Mouse (Mus musculus) lung, embryonic 14.5 days (tissue): ENCODE results near the gene Arhgef12. TPM values are rescaled to one million over a fixed set of nuclear protein-coding genes. Genes with fewer than 3 reads are reported as not detected.

Experiments used
- ATAC-seq: fragments of 200-750 bp; cut with Nextera tagmentation; 2 replicates; pipeline ENCODE4 v1.8.0; 2017; ENCODE audit warnings: mild to moderate bottlenecking, moderate TSS enrichment, moderate library complexity; ENCODE audit not compliant: insufficient read depth
- DNase-seq: peaks from one replicate; pipeline ENCODE4 v3.0.0-alpha.2; 2015
- H3K27ac ChIP-seq: fragments of 300-500 bp; sonication (generic); 2 replicates; pipeline ENCODE4 v1.5.1; 2014; ENCODE audit warnings: low read depth, mild to moderate bottlenecking, moderate library complexity
- H3K27me3 ChIP-seq: fragments of 300-500 bp; sonication (generic); 2 replicates; pipeline ENCODE4 v1.6.1; 2014; ENCODE audit warnings: low read length, control low read depth; ENCODE audit not compliant: insufficient read depth
- H3K36me3 ChIP-seq: fragments of 300-500 bp; sonication (generic); 2 replicates; pipeline ENCODE4 v1.6.1; 2014; ENCODE audit warnings: control low read depth; ENCODE audit not compliant: insufficient read depth
- H3K4me1 ChIP-seq: fragments of 300-500 bp; sonication (generic); 2 replicates; pipeline ENCODE4 v1.6.1; 2014; ENCODE audit warnings: antibody characterized with exemption, control low read depth; ENCODE audit not compliant: insufficient read depth
- H3K4me2 ChIP-seq: fragments of 300-500 bp; sonication (generic); 2 replicates; pipeline ENCODE4 v1.6.1; 2014; ENCODE audit warnings: mild to moderate bottlenecking
- H3K4me3 ChIP-seq: fragments of 300-500 bp; sonication (generic); 2 replicates; pipeline ENCODE4 v1.5.1; 2014; ENCODE audit warnings: low read depth, low read length
- H3K9ac ChIP-seq: fragments of 300-500 bp; sonication (generic); 2 replicates; pipeline ENCODE4 v1.6.1; 2014
- H3K9me3 ChIP-seq: fragments of 300-500 bp; sonication (generic); 2 replicates; pipeline ENCODE4 v1.6.1; 2016; ENCODE audit warnings: low read depth, low read length, control low read depth
- CTCF ChIP-seq: IDR thresholded peaks from 2 replicates; pipeline ENCODE4 v1.5.1; 2016; ENCODE audit warnings: antibody characterized with exemption, low read depth
- WGBS: fragments of 180-500 bp; shearing (Covaris S2); extraction: QIAGEN DNeasy Blood & Tissue Kit; methylation state at CpG from one replicate; pipeline ENCODE4 v1.1.7; 2014; 5-methylcytosine and 5-hydroxymethylcytosine counted together
- polyA plus RNA-seq: library from polyadenylated mRNA; unstranded; fragments of >200 nt; fragmentation: Nextera tagmentation; extraction: Ambion mirVana; gene quantifications from 2 replicates; pipeline ENCODE4 v1.2.1, GENCODE M21; 2014

Gene Arhgef12
- polyA plus RNA-seq, 1 experiment from 2014 or later: 24.7 TPM

- ATAC-seq (no peak; the same call in 1 of the 2 replicates), DNase-seq (peak; percentile 79)
Observed at GRCm38 (mm10) chr9:43034273-43034672, 72.8 kb downstream of the Arhgef12 start.

DNA sequence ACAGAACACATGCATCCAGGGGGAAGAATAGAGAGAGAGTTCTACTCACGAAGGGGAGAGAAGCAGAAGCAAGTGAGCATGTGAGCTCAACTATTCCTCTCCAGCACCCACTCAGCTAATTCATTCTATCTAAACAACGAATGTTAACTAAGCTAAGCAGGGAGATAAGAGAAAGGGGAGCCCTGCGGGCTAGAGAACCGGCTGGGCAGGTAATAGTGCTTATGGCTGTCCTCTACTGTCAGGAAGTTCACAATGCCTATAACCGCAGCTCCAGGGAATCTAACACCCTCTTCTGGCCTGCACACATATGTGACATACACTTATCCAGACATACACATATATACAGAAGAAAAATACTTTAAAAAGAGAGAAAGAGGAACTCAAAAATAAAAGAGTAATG is 79.3 kb downstream of the Arhgef12 start:
- Histone ChIP-seq H3K4me1 (no peaks in the 10 kb centered on the region), H3K27ac (no peak overlapping the region), H3K9ac (no peak overlapping the region), H3K27me3 (no peaks in the 10 kb centered on the region), H3K4me3 (no peak overlapping the region), H3K9me3 (no peaks in the 10 kb centered on the region), H3K36me3 (peaks cover 18% of the 10 kb centered on the region; the same call in 1 of the 2 replicates), H3K4me2 (no peak overlapping the region)
- 33% methylated on average over 5 of the region's 5 CpGs for WGBS
- TF ChIP-seq CTCF: no peak
- DNase-seq (peak; percentile 18), ATAC-seq (no peak)

More at GRCm38 (mm10) chr9:43034273-43034672, 72.8 kb downstream of the Arhgef12 start:
- no peaks in the 10 kb centered on the region for H3K36me3 ChIP-seq
- TF ChIP-seq CTCF: no peak
- no peak overlapping the region for H3K9ac ChIP-seq
- H3K27ac ChIP-seq: no peak overlapping the region
- no peaks in the 10 kb centered on the region for H3K27me3 ChIP-seq
- H3K4me1 ChIP-seq: no peaks in the 10 kb centered on the region
- H3K4me3 ChIP-seq: no peak overlapping the region
- no peak overlapping the region for H3K4me2 ChIP-seq
- no peaks in the 10 kb centered on the region for H3K9me3 ChIP-seq

- TF ChIP-seq CTCF: no peak
- no peak overlapping the region for H3K27ac ChIP-seq
- H3K4me3 ChIP-seq: no peak overlapping the region
- ATAC-seq: no peak; the same call in 1 of the 2 replicates
- peaks cover 32% of the 10 kb centered on the region for H3K36me3 ChIP-seq
- H3K4me1 ChIP-seq: no peaks in the 10 kb centered on the region
- WGBS: 67% methylated on average over 5 of the region's 5 CpGs
- no peaks in the 10 kb centered on the region for H3K27me3 ChIP-seq
- peak; percentile 50 for DNase-seq
- no peaks in the 10 kb centered on the region for H3K9me3 ChIP-seq
- no peak overlapping the region for H3K4me2 ChIP-seq
- H3K9ac ChIP-seq: no peak overlapping the region
Observed at GRCm38 (mm10) chr9:43021515-43022251, 85.4 kb downstream of the Arhgef12 start.

GRCm38 (mm10) chr9:43019656-43020055 is 87.4 kb downstream of the Arhgef12 start:
- Histone ChIP-seq H3K36me3 (peaks cover 42% of the 10 kb centered on the region), H3K4me3 (no peak overlapping the region), H3K4me1 (no peaks in the 10 kb centered on the region), H3K27me3 (no peaks in the 10 kb centered on the region), H3K9me3 (no peaks in the 10 kb centered on the region), H3K4me2 (no peak overlapping the region), H3K27ac (no peak overlapping the region), H3K9ac (no peak overlapping the region)
- no peak for TF ChIP-seq CTCF
- no peak for ATAC-seq
- 90% methylated on average over 9 of the region's 9 CpGs for WGBS
- DNase-seq: no peak

DNA sequence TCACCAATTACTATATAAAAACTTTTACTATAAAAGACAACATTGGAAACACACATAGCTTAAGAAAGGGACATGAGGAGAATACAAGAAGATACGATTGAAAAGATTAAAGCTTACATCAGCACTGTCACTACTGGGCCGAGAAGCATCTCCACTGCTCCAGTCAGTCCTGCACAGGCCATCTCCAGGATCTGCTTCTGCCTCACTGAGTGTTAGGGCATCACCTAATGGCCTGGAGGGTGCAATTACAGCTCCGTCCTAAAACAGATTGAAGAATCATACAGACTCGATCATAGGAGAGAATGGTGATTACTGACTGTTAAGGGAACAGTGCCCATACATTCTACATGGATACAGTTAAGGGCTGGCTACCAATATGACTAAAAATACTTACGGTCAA is 91.3 kb downstream of the Arhgef12 start:
- TF ChIP-seq CTCF: peak; percentile 46
- DNase-seq: no peak
- Histone ChIP-seq H3K27ac (no peak overlapping the region), H3K27me3 (no peaks in the 10 kb centered on the region), H3K9ac (no peak overlapping the region), H3K4me3 (no peak overlapping the region), H3K36me3 (peaks cover 44% of the 10 kb centered on the region), H3K9me3 (no peaks in the 10 kb centered on the region), H3K4me1 (no peaks in the 10 kb centered on the region), H3K4me2 (no peak overlapping the region)
- no peak for ATAC-seq
- WGBS: 84% methylated on average over 5 of the region's 5 CpGs

DNA sequence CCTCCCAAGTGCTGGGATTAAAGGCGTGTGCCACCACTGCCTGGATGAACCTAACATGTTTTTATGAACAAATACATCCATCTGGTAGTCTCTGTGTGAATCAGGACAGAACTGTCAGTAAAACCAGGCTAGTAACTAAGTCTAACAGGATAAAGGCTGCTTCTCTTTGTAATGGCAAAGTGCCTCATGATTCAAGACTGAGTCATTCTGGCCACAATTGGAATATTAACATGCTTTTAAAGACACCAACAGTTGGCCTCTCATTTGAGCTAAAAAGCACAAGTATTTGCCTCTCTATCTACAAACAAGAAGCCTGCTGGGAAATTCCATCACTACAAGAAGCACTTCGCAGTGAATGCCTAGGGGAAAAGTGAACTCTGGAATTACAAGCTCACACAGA is 91.7 kb downstream of the Arhgef12 start:
- TF ChIP-seq CTCF: no peak
- no peak overlapping the region for H3K9ac ChIP-seq
- DNase-seq: no peak
- ATAC-seq: no peak
- 75% methylated on average over 2 of the region's 2 CpGs for WGBS
- no peak overlapping the region for H3K4me3 ChIP-seq
- H3K36me3 ChIP-seq: peaks cover 44% of the 10 kb centered on the region
- no peaks in the 10 kb centered on the region for H3K4me1 ChIP-seq
- no peak overlapping the region for H3K4me2 ChIP-seq
- no peaks in the 10 kb centered on the region for H3K27me3 ChIP-seq
- H3K27ac ChIP-seq: no peak overlapping the region
- no peaks in the 10 kb centered on the region for H3K9me3 ChIP-seq

DNA sequence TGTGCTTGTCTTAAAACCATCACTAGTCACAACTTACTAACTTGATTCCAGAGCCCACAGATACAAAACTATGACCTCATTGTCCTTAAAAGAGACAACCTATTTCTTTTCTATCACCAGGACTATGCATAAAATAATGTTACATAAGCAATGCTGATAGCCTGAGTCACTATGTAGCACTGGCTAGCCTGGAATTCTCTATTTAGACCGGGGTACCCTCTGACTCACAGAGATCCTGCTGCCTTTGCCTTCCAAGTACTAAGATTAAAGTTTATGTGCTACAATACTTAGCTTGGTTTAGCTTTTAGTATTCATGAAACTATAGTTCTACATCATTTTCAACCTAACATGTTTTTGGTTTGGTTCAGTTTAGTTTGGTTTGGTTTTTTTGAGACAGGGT is 92.2 kb downstream of the Arhgef12 start:
- Histone ChIP-seq H3K9me3 (no peaks in the 10 kb centered on the region), H3K27me3 (no peaks in the 10 kb centered on the region), H3K9ac (no peak overlapping the region), H3K4me2 (no peak overlapping the region), H3K4me3 (no peak overlapping the region), H3K4me1 (no peaks in the 10 kb centered on the region), H3K36me3 (peaks cover 48% of the 10 kb centered on the region), H3K27ac (no peak overlapping the region)
- TF ChIP-seq CTCF: no peak
- DNase-seq: no peak
- 100% methylated on average over 1 of the region's 1 CpGs for WGBS
- ATAC-seq: no peak

GRCm38 (mm10) chr9:43012541-43012940 is 94.5 kb downstream of the Arhgef12 start:
- Histone ChIP-seq H3K36me3 (peaks cover 56% of the 10 kb centered on the region), H3K9me3 (no peaks in the 10 kb centered on the region), H3K27ac (no peak overlapping the region), H3K4me2 (no peak overlapping the region), H3K4me1 (no peaks in the 10 kb centered on the region), H3K4me3 (no peak overlapping the region), H3K27me3 (no peaks in the 10 kb centered on the region), H3K9ac (no peak overlapping the region)
- DNase-seq (peak; percentile 61), ATAC-seq (no peak)
- TF ChIP-seq CTCF: no peak
- 58% methylated on average over 5 of the region's 5 CpGs for WGBS
